In the genomic region with DNA sequence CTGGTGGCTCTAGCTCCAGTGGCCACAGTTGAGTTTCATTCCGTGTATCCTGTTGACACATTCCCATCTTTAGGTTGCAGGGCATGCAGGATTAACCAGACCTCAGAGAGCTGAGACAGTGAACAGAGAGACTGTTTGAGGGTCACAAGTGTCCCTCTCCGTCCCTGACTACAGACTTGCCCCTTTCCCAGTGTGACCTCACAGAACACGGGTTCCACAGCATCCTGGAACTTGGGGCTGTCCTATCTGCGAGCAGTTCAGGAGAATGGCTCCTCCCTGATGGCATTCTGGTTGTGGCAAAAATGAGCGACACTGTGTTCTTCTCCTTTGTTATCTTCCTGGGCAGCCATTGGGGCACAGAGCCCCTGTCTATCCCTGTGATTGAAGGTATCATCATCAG, we compare ENCODE assay signal across 7 mouse cellular contexts. TPM values are rescaled to one million over a fixed set of nuclear protein-coding genes. Genes with fewer than 3 reads are reported as not detected.
DNase-seq lines count a peak whose midpoint lies in the region; ATAC-seq and TF ChIP-seq lines count a peak whose summit lies in the region.

A gene (minus strand): TSS at position 112 of the 400 bp plus-strand sequence.

- H3K36me3 ChIP-seq in ES-E14 (ENCODE audit: control insufficient read depth, insufficient read depth, low read length, poor library complexity, severe bottlenecking): no peaks in the 10 kb centered on the region
- H3K36me3 ChIP-seq in hindbrain, postnatal 0 days (ENCODE audit: insufficient read depth, low read length): no peaks in the 10 kb centered on the region

- 85% methylated on average over 5 of the region's 5 CpGs for WGBS in hindbrain, postnatal 0 days

- no peak for TF ChIP-seq CTCF in hindbrain, postnatal 0 days (IDR thresholded peaks at IDR 0.05; ENCODE audit: low read depth)

- no peaks in the 10 kb centered on the region for H3K9me3 ChIP-seq in ES-E14 (ENCODE audit: control insufficient read depth, insufficient read depth, low read depth, low read length)
- H3K9me3 ChIP-seq in hindbrain, postnatal 0 days (ENCODE audit: low read length): no peaks in the 10 kb centered on the region

- no peak within 1 kb of the TSS for H3K4me2 ChIP-seq in hindbrain, postnatal 0 days (ENCODE audit: low read depth, low read length)

- no peak within 1 kb of the TSS for H3K27ac ChIP-seq in ES-E14 (ENCODE audit: insufficient read depth, low read depth, low read length, poor library complexity, severe bottlenecking)
- H3K27ac ChIP-seq in hindbrain, postnatal 0 days: no peak within 1 kb of the TSS

- no peak within 1 kb of the TSS for H3K9ac ChIP-seq in ES-E14 (ENCODE audit: insufficient read depth, low read depth, low read length, poor library complexity, severe bottlenecking)
- H3K9ac ChIP-seq in hindbrain, postnatal 0 days (replicated peaks; ENCODE audit: low read length): no peak within 1 kb of the TSS

- H3K27me3 ChIP-seq in hindbrain, postnatal 0 days (ENCODE audit: insufficient read depth, low read length): no peaks in the 10 kb centered on the region

- in situ Hi-C loops in ES-E14 (cut with MboI; ENCODE audit: low sequenced_read_pairs in 2 of 2, unreplicated experiment in 2 of 2): no loop called here

- DNase-seq in ES-E14 (ENCODE audit: low read depth, low spot score): no peak
- no peak for DNase-seq in adrenal gland, adult 2 months
- DNase-seq in gastrocnemius, postnatal 10 days: no peak
- DNase-seq in hindbrain, postnatal 0 days (ENCODE audit: low spot score): no peak
- no peak for DNase-seq in right cerebral cortex, adult 18-20 months
- DNase-seq in spleen, postnatal 36 days (ENCODE audit: low spot score in 2 of 2): no peak

- no peak within 1 kb of the TSS for H3K4me3 ChIP-seq in ES-E14 (ENCODE audit: insufficient read depth in 1 of 2, low read depth in 1 of 2, low read length in 2 of 2, poor library complexity in 1 of 2, severe bottlenecking in 1 of 2)
- no peak within 1 kb of the TSS for H3K4me3 ChIP-seq in hindbrain, postnatal 0 days (ENCODE audit: low read length)

- ATAC-seq in hindbrain, postnatal 0 days: no peak
- ATAC-seq in megakaryocyte, adult 5-6 weeks (ENCODE audit: poor library complexity, severe bottlenecking): no peak

- H3K4me1 ChIP-seq in ES-E14 (ENCODE audit: control insufficient read depth in 2 of 2, insufficient read depth in 2 of 2, low read length in 2 of 2, poor library complexity in 1 of 2): no peaks in the 10 kb centered on the region
- H3K4me1 ChIP-seq in hindbrain, postnatal 0 days (ENCODE audit: insufficient read depth, low read length): no peaks in the 10 kb centered on the region

TF ChIP-seq in ES-E14, 5 proteins besides CTCF, POLR2A, EP300 and RAD21:
- TF ChIP-seq MAFK (IDR thresholded peaks at IDR 0.05; ENCODE audit: insufficient read depth, low read depth, low read length) (no peak), ZC3H11A (IDR thresholded peaks at IDR 0.05; ENCODE audit: borderline replicate concordance, low read depth, low read length) (no peak), HCFC1 (IDR thresholded peaks at IDR 0.05; ENCODE audit: borderline replicate concordance, insufficient read depth, low read length) (no peak), ZNF384 (IDR thresholded peaks at IDR 0.05; ENCODE audit: low read depth, low read length) (no peak), CHD2 (IDR thresholded peaks at IDR 0.05; ENCODE audit: low read depth, low read length) (no peak)
TF ChIP-seq in ES-E14: peak in this region for 0.

RNA-seq across cellular contexts. Expression of the gene that starts here (rescaled TPM):
- total RNA-seq in ES-E14 (2012; rRNA removed): 115 and 129 TPM in 2 replicates
- 100 to 1,000 TPM; 132 to 140 TPM for total RNA-seq in adrenal gland, adult 2 months (2021)
- 144 and 156 TPM in 2 replicates for polyA plus RNA-seq in adrenal gland, adult 2 months (2012; rRNA removed)
- total RNA-seq in gastrocnemius, postnatal 10 days (2021): 100 to 1,000 TPM; 134 to 146 TPM
- total RNA-seq in hindbrain, postnatal 0 days (2014; rRNA removed): 174 and 178 TPM in 2 replicates
- polyA plus RNA-seq in hindbrain, postnatal 0 days (2015; fragmentation: Nextera tagmentation; extraction: Ambion mirVana): 117 and 119 TPM in 2 replicates
- 14.0 and 17.4 TPM in 2 replicates for total RNA-seq in megakaryocyte, adult 5-6 weeks (2015)
- total RNA-seq in megakaryocyte, adult 5-6 weeks (2017): 34.7 and 37.7 TPM in 2 replicates
